Mouse (Mus musculus) kidney, embryonic 16.5 days (tissue): ENCODE data around the gene Gtf2f1. TPM values are rescaled to one million over a fixed set of nuclear protein-coding genes. Genes with fewer than 3 reads are reported as not detected.

Experiments
- ATAC-seq: fragments of 200-750 bp; cut with Nextera tagmentation; 2 replicates; pipeline ENCODE4 v1.8.0; 2017; ENCODE audit warnings: moderate TSS enrichment; ENCODE audit not compliant: low FRiP score, low TSS enrichment
- H3K27ac ChIP-seq: fragments of 300-500 bp; sonication (generic); 2 replicates; pipeline ENCODE4 v1.5.1; 2014; ENCODE audit warnings: low read length
- H3K27me3 ChIP-seq: fragments of 300-500 bp; sonication (generic); 2 replicates; pipeline ENCODE4 v1.6.1; 2014; ENCODE audit warnings: low read length, control low read depth, mixed read lengths; ENCODE audit not compliant: insufficient read depth
- H3K36me3 ChIP-seq: fragments of 300-500 bp; sonication (generic); 2 replicates; pipeline ENCODE4 v1.6.1; 2014; ENCODE audit warnings: low read length, control low read depth, mixed read lengths; ENCODE audit not compliant: insufficient read depth
- H3K4me1 ChIP-seq: fragments of 300-500 bp; sonication (generic); 2 replicates; pipeline ENCODE4 v1.6.1; 2014; ENCODE audit warnings: low read length, control low read depth, mixed read lengths; ENCODE audit not compliant: insufficient read depth
- H3K4me2 ChIP-seq: fragments of 300-500 bp; sonication (generic); replicated peaks from 2 replicates; pipeline ENCODE4 v1.6.1; 2014; ENCODE audit warnings: low read depth, low read length
- H3K4me3 ChIP-seq: fragments of 300-500 bp; sonication (generic); 2 replicates; pipeline ENCODE4 v1.5.1; 2014; ENCODE audit warnings: mild to moderate bottlenecking, low read length
- H3K9ac ChIP-seq: fragments of 300-500 bp; sonication (generic); replicated peaks from 2 replicates; pipeline ENCODE4 v1.6.1; 2014; ENCODE audit warnings: low read length
- H3K9me3 ChIP-seq: fragments of 300-500 bp; sonication (generic); 2 replicates; pipeline ENCODE4 v1.6.1; 2016; ENCODE audit warnings: low read length, control low read depth
- WGBS: fragments of 180-500 bp; shearing (Covaris S2); extraction: QIAGEN DNeasy Blood & Tissue Kit; methylation state at CpG from one replicate; pipeline ENCODE4 v1.1.7; 2014; 5-methylcytosine and 5-hydroxymethylcytosine counted together
- polyA plus RNA-seq: library from polyadenylated mRNA; unstranded; fragments of >200 nt; fragmentation: Nextera tagmentation; extraction: Ambion mirVana; gene quantifications from 2 replicates; pipeline ENCODE4 v1.2.1, GENCODE M21; 2015

The Gtf2f1 gene
- polyA plus RNA-seq, 1 experiment from 2014 or later, result 74.0 TPM

DNA sequence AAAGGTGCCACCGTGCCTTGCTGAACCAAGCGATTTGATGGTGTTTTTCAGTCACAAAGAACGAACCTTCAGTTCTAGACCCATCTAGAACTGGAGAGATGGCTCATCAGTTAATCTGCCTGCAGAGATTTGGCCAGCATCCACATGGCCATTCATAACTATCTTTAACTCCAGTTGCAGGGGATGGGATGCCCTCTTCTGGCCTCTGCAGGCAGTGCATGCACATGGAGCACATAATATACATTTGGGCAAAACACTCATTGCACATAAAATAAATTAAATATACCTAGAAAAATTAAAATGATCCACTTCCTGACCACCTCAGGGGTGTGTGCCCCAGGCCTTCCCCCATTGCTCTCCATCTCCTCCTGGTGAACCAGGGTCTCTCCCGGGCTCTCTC is 49.2 kb downstream of the Gtf2f1 start:
- Histone ChIP-seq H3K36me3 (no peaks in the 10 kb centered on the region), H3K4me1 (no peaks in the 10 kb centered on the region), H3K27ac (no peak overlapping the region), H3K4me2 (no peak overlapping the region), H3K9ac (no peak overlapping the region), H3K9me3 (no peaks in the 10 kb centered on the region), H3K4me3 (no peak overlapping the region), H3K27me3 (no peaks in the 10 kb centered on the region)
- 91% methylated on average over 4 of the region's 4 CpGs for WGBS
- no peak for ATAC-seq

- Histone ChIP-seq H3K4me3 (no peak overlapping the region), H3K9ac (no peak overlapping the region), H3K36me3 (no peaks in the 10 kb centered on the region), H3K4me1 (no peaks in the 10 kb centered on the region), H3K27me3 (no peaks in the 10 kb centered on the region), H3K27ac (no peak overlapping the region), H3K9me3 (no peaks in the 10 kb centered on the region), H3K4me2 (no peak overlapping the region)
- 79% methylated on average over 4 of the region's 4 CpGs for WGBS
- no peak for ATAC-seq
Measured at GRCm38 (mm10) chr17:56958667-56959066, 52.4 kb downstream of the Gtf2f1 start.

DNA sequence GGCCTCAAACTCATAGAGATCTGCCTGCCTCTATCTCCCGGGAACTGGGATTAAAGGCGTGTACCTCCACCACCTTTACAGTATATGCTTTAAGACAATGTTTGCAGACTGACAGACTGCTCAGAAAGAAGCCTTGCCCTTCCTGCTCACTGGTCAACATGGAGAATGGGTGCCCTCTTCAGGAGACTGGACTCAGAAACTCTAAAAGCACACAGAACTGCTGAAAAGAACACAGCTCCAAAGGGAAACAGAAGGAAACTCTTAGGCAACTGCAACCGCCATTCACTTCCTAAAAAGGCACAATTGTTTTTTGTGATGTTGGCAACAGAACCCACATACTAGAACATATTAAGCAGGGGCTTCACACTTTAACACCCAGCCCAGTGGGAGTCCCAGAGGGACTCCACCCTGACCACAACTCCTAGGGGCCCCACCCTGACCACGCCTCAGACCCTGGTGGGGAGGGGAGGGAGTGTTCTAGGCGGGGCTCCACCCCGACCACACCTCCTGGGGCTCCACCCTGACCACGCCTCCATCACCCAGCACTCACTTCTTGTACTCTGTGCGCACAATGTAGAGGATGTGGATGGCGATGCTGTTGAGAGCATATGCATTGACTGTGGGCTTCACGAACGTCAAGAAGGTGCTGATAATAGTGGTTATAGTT is 53.2 kb downstream of the Gtf2f1 start:
- Histone ChIP-seq H3K4me3 (no peak overlapping the region), H3K9ac (no peak overlapping the region), H3K4me2 (no peak overlapping the region), H3K36me3 (no peaks in the 10 kb centered on the region), H3K4me1 (no peaks in the 10 kb centered on the region), H3K27ac (no peak overlapping the region), H3K9me3 (no peaks in the 10 kb centered on the region), H3K27me3 (no peaks in the 10 kb centered on the region)
- peak; percentile 69 for ATAC-seq
- WGBS, result 31% methylated on average over 11 of the region's 11 CpGs

DNA sequence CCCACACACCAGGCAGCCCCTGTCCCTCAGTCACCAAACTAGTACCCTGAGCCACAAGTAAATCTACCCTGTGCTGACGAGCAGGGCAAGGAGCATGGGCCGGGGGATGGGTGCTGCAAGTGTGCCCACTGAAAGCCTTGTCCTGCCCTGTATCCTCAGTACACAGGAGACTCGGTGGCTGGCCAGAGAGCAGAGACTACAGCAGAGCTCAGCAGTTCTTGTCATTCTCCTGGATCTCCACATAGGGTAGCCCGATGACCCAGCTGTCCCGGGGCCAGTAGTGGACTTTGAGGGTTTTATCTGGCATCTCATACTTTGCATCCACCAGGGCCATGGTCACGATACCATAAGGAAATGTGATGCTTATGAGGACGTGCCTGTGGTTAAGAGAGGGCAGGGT is 56.2 kb downstream of the Gtf2f1 start:
- no peak overlapping the region for H3K4me2 ChIP-seq
- H3K27ac ChIP-seq, result no peak overlapping the region
- 87% methylated on average over 7 of the region's 7 CpGs for WGBS
- ATAC-seq, result no peak
- H3K4me3 ChIP-seq, result no peak overlapping the region
- H3K9ac ChIP-seq, result no peak overlapping the region
- H3K27me3 ChIP-seq, result no peaks in the 10 kb centered on the region
- H3K36me3 ChIP-seq, result no peaks in the 10 kb centered on the region
- H3K4me1 ChIP-seq, result no peaks in the 10 kb centered on the region
- H3K9me3 ChIP-seq, result no peaks in the 10 kb centered on the region

Other genes with a start within 250 kb of the Gtf2f1 start
- gene Dus3l, start 246.5 kb downstream of the Gtf2f1 start, polyA plus RNA-seq, result 55.4 and 59.7 TPM in 2 replicates
- gene Prr22, start 241.0 kb downstream of the Gtf2f1 start, polyA plus RNA-seq, result 1.6 and 1.8 TPM in 2 replicates
- gene Rfx2, start 180.3 kb downstream of the Gtf2f1 start, polyA plus RNA-seq, result 3.4 and 4.4 TPM in 2 replicates
- not detected in 2 replicates for gene Acsbg2, start 136.8 kb downstream of the Gtf2f1 start, polyA plus RNA-seq
- gene 1700061G19Rik, start 135.8 kb downstream of the Gtf2f1 start, polyA plus RNA-seq, result 0.24 and 0.58 TPM in 2 replicates
- gene Mllt1, start 75.9 kb downstream of the Gtf2f1 start, polyA plus RNA-seq, result 43.9 and 53.1 TPM in 2 replicates
- gene Acer1, start 29.2 kb downstream of the Gtf2f1 start, polyA plus RNA-seq, result not detected in 2 replicates
- gene Clpp, start 21.0 kb downstream of the Gtf2f1 start, polyA plus RNA-seq, result 175 and 178 TPM in 2 replicates
- gene Alkbh7, start 13.9 kb downstream of the Gtf2f1 start, polyA plus RNA-seq, result 57.4 and 58.0 TPM in 2 replicates
- 0.64 TPM in 1 of 2 replicates, not detected in the other for gene Pspn, start 11.3 kb downstream of the Gtf2f1 start, polyA plus RNA-seq
- 0.78 and 0.80 TPM in 2 replicates for gene Gm17949, start 181 bp upstream of the Gtf2f1 start, polyA plus RNA-seq
- gene Khsrp, start 20.2 kb upstream of the Gtf2f1 start, polyA plus RNA-seq, result 25.6 and 27.9 TPM in 2 replicates
- gene Slc25a41, start 30.4 kb upstream of the Gtf2f1 start, polyA plus RNA-seq, result not detected in 2 replicates
- 61.8 and 69.1 TPM in 2 replicates for gene Crb3, start 47.8 kb upstream of the Gtf2f1 start, polyA plus RNA-seq
- 11.2 and 14.0 TPM in 2 replicates for gene Slc25a23, start 48.6 kb upstream of the Gtf2f1 start, polyA plus RNA-seq
- gene Dennd1c, start 67.2 kb upstream of the Gtf2f1 start, polyA plus RNA-seq, result 5.6 and 6.8 TPM in 2 replicates
- 25.2 and 31.8 TPM in 2 replicates for gene Tubb4a, start 76.5 kb upstream of the Gtf2f1 start, polyA plus RNA-seq
- 9.9 and 11.7 TPM in 2 replicates for gene Tnfsf9, start 94.0 kb upstream of the Gtf2f1 start, polyA plus RNA-seq
- not detected in 2 replicates for gene Cd70, start 138.5 kb upstream of the Gtf2f1 start, polyA plus RNA-seq
- 0.09 and 0.19 TPM in 2 replicates for gene Tnfsf14, start 182.9 kb upstream of the Gtf2f1 start, polyA plus RNA-seq
- 1.1 and 2.4 TPM in 2 replicates for gene C3, start 216.8 kb upstream of the Gtf2f1 start, polyA plus RNA-seq
- 39.0 and 42.8 TPM in 2 replicates for gene Gpr108, start 237.2 kb upstream of the Gtf2f1 start, polyA plus RNA-seq
- gene Trip10, start 238.2 kb upstream of the Gtf2f1 start, polyA plus RNA-seq, result 52.6 and 55.0 TPM in 2 replicates